Mouse (Mus musculus) frontal cortex, postnatal 36 days (tissue): ENCODE measurements around the gene Nfe2l1.

Experiments
- DNase-seq, 2 experiments: peaks; one replicate each; pipeline ENCODE4 v3.0.0; 2022; ENCODE audit warnings: low spot score in 2 of 2

Gene Nfe2l1

GRCm38 (mm10) chr11:96847240-96847639 is 17.5 kb upstream of the Nfe2l1 start:
- DNase-seq: no peak

- DNase-seq: no peak
These were observed 13.9 kb upstream of the Nfe2l1 start for GRCm38 (mm10) chr11:96843627-96844026.

- peak; percentile 78 to 79 for DNase-seq
These were observed 10.5 kb upstream of the Nfe2l1 start for GRCm38 (mm10) chr11:96840290-96840689.

GRCm38 (mm10) chr11:96839877-96840276 is 10.1 kb upstream of the Nfe2l1 start:
- no peak for DNase-seq

- DNase-seq: no peak
These were observed 9.7 kb upstream of the Nfe2l1 start for GRCm38 (mm10) chr11:96839428-96839827.

GRCm38 (mm10) chr11:96838341-96838740 is 8.6 kb upstream of the Nfe2l1 start:
- no peak for DNase-seq

GRCm38 (mm10) chr11:96837298-96837697 is 7.5 kb upstream of the Nfe2l1 start:
- DNase-seq: no peak

- no peak for DNase-seq
These were observed 4.4 kb upstream of the Nfe2l1 start for GRCm38 (mm10) chr11:96834127-96834526.

- no peak for DNase-seq
These were observed 3.2 kb upstream of the Nfe2l1 start for GRCm38 (mm10) chr11:96832973-96833372.

GRCm38 (mm10) chr11:96832541-96832940 is 2.8 kb upstream of the Nfe2l1 start:
- no peak for DNase-seq

GRCm38 (mm10) chr11:96831516-96831915 is 1.7 kb upstream of the Nfe2l1 start:
- DNase-seq: no peak

GRCm38 (mm10) chr11:96830539-96831216 is 910 bp upstream of the Nfe2l1 start:
- DNase-seq: no peak

- peak in 1 of 2 experiments; percentile 68 for DNase-seq
These were observed 360 bp downstream of the Nfe2l1 start for GRCm38 (mm10) chr11:96829403-96829812.

- no peak for DNase-seq
These were observed 887 bp downstream of the Nfe2l1 start for GRCm38 (mm10) chr11:96828881-96829280.

- DNase-seq: no peak
These were observed 1.9 kb downstream of the Nfe2l1 start for GRCm38 (mm10) chr11:96827917-96828316.

- DNase-seq: no peak
These were observed 2.6 kb downstream of the Nfe2l1 start for GRCm38 (mm10) chr11:96827062-96827581.

- DNase-seq: no peak
These were observed 3.3 kb downstream of the Nfe2l1 start for GRCm38 (mm10) chr11:96826481-96826880.

GRCm38 (mm10) chr11:96824783-96825495 is 4.8 kb downstream of the Nfe2l1 start:
- DNase-seq: peak in 1 of 2 experiments; percentile 49

GRCm38 (mm10) chr11:96823880-96824782 is 5.6 kb downstream of the Nfe2l1 start:
- DNase-seq: peak; percentile 88 to 93

GRCm38 (mm10) chr11:96823471-96823837 is 6.3 kb downstream of the Nfe2l1 start:
- DNase-seq: no peak

- no peak for DNase-seq
These were observed 6.9 kb downstream of the Nfe2l1 start for GRCm38 (mm10) chr11:96822675-96823470.
